Mouse (Mus musculus) CD4-positive, CD25-positive, alpha-beta regulatory T cell (primary cell): ENCODE data around the gene Tmem139. TPM values are rescaled to one million over a fixed set of nuclear protein-coding genes. Genes with fewer than 3 reads are reported as not detected.

Experiments
- polyA plus RNA-seq: library from polyadenylated mRNA; unstranded; fragments of 100-300 nt; shearing (Covaris generic); gene quantifications from one replicate; pipeline ENCODE4 v1.2.1, GENCODE M21; 2017

Tmem139 gene
- not detected for polyA plus RNA-seq

GRCm38 (mm10) chr6:42261524-42262170 lies at the start of gene Tmem139:
Gene Tmem139, plus strand, starts transcription at chr6:42261970.

DNA sequence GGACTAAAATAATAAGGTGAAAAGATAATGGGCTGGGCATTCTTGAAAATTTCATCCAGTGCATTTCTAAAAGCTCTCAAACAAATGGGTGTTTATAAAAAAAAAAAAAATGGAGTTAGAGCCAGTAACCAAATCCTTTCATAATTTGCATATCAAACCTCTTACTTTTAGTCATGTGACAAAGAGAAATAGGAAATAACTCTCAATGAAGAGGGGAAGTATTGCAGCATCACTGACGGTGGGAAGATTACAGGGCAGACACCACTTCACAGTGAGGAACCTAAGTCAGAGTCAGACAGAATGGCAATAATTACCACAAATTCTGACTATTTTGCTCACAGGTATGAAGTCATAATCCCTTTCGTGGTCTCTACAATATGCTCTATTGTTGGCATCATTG lies 46.7 kb upstream of the Tmem139 start, which contains the start of gene Tas2r144:
Tas2r144 (plus strand) TSS at position 301 of the 400 bp plus-strand sequence.

DNA sequence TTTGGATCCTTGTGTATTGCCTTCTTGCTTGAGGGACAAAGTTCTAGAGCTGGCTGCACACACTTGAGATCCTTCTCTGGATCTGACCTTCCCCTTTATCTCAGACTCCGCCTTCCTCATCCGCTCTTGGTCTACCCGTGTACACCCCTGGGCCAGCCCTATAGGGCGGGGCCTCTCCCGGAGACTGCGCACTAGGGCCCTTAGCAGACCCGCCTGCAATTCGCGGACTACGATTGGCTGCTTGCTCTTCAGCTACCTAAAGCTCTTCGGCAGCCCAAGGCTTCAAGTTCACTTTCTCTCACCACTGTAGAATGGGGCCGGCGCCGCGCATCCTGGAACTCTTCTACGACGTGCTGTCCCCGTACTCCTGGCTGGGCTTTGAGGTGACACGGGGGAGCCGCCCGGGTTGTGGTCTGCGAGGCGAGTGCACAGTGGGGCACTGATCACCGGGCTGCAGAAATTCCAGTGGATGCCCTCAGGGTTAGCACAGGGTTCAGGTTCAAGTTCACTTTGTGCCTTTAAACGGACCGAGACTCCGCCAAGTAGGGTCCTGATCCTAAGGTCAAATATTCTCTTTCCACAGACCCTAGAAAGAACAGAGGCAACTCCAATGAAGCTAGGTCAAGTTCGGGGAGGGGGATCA lies 15.9 kb upstream of the Tmem139 start, which contains the start of gene Gstk1:
Gstk1 (plus strand) TSS at position 225 of the 643 bp plus-strand sequence.

DNA sequence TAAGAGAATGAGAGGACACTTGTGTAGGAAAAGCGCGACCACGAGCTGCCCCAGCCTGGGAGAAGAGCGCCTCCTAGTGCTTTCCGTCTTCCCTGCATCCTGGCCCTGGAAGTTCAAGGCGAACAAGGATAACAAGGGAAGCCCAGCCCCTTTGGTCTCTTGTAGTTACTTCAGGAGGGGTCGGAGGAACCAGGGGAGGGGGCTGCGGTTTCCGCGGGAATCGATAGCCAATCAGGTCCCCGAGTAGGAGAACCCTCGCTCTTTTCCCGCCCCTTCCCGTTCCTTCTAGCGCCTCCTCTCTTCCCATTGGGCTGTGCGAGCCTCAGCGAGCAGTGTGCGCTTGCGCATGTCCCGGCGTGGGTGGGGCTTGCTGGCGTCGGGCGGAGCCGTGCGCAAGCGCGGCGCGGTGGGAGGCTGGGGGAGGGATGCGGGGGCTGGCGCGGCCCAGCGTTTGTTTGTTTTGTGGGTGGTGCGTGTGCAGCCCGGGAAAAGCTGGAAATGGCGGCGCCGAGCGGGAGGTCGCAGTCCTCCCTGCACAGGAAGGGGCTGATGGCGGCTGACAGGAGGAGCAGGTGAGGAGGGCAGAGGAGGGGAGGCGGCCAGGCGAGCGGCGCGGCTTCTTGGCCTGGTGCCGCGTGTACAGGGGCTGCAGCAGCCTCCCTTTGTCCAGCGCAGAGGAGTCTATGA lies 3.0 kb downstream of the Tmem139 start, which contains the start of gene Casp2:
Casp2 (plus strand) TSS at position 360 of the 687 bp plus-strand sequence.

DNA sequence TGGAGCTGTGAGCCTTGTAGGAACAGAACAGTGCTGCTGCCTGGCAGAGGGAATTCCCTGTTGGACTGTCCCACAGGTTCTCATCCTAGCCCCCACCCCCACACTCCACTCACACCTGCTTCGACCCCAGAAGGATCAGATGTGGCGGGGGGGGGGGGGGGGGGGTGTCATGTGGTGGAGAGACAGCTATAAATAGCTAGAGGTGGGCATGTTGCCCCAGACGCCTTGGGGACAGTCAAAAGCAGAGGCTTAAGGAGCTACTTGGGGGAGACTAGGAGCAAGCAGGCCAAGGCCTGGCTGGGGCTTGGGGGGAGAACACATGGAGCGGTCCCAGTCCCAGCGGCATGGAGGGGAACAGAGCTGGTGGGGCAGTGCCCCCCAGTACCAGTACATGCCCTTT lies 24.7 kb downstream of the Tmem139 start, which contains the start of gene Clcn1:
Clcn1 (plus strand) TSS at position 238 of the 400 bp plus-strand sequence.

Other genes starting within 250 kb of the Tmem139 start
- not detected for gene Sva, start 223.6 kb upstream of the Tmem139 start, polyA plus RNA-seq
- gene Tas2r139, start 121.0 kb upstream of the Tmem139 start, polyA plus RNA-seq: not detected
- gene Tas2r144, start 46.6 kb upstream of the Tmem139 start, polyA plus RNA-seq: not detected
- 13.3 TPM for gene Gstk1, start 16.0 kb upstream of the Tmem139 start, polyA plus RNA-seq
- 65.2 TPM for gene Casp2, start 3.0 kb downstream of the Tmem139 start, polyA plus RNA-seq
- gene Clcn1, start 24.7 kb downstream of the Tmem139 start, polyA plus RNA-seq: not detected
- gene Fam131b, start 62.7 kb downstream of the Tmem139 start, polyA plus RNA-seq: 0.05 TPM
- gene Zyx, start 87.7 kb downstream of the Tmem139 start, polyA plus RNA-seq: 186 TPM
- gene Epha1, start 111.3 kb downstream of the Tmem139 start, polyA plus RNA-seq: 0.36 TPM
- gene Tas2r143, start 138.3 kb downstream of the Tmem139 start, polyA plus RNA-seq: not detected
- gene Tas2r135, start 143.5 kb downstream of the Tmem139 start, polyA plus RNA-seq: not detected
- gene Tas2r126, start 172.6 kb downstream of the Tmem139 start, polyA plus RNA-seq: 0.32 TPM
- not detected for gene Olfr458, start 203.2 kb downstream of the Tmem139 start, polyA plus RNA-seq
- not detected for gene Olfr457, start 214.4 kb downstream of the Tmem139 start, polyA plus RNA-seq
- 0.17 TPM for gene Olfr456, start 225.2 kb downstream of the Tmem139 start, polyA plus RNA-seq